Mouse (Mus musculus): ENCODE measurements around the gene Ogn.
"Not testable (repeated sequence)": the region's sequence is repeated elsewhere in the genome, so short reads cannot be mapped to it uniquely, and the experiment has no call there.

The Ogn gene

GRCm38 (mm10) chr13:49607714-49608113 lies at the start of gene Ogn:
Ogn (plus strand) TSS chr13:49608046.
- no peak for DNase-seq (ENCODE audit: low spot score in 2 of 2)

DNA sequence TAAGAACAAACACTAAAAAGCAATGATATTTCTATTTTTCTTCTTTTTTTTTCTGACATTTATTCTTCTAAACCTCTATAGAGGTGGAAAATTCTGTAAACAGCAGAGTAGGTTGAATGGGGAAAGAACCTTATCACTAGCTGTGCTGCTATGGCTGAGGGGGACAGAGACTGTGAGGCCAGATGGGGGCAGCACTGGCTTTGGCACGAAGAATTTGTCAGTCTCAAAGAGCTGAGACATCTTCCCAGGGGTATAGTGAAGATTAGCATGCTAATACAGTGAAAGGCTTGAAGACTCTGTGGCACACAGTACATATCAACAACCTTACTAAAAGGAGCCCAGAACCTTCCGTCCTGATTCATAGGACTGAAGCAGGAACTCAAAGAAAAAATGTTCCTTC lies 48.7 kb upstream of the Ogn start:
- DNase-seq (ENCODE audit: low spot score in 2 of 2), result peak; percentile 38 to 63

DNA sequence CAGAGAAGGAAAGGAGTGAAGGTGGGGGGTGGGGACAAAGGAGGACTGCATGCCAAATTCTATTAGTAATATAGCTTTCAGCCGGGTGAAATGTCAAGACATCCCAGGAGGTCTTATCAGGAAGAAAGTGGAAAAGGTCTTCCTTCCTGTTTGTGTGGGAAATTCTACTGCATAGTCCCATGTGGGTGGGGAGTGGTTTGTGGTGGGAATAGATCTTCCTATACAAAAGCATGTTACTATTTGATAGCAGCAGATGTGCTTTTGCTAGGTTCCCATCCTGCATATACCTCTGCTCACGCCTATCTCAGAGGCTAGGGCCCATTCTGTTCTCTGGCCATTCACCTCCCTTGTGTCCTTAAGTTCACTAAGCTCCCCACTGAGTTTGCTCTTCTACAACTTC lies 47.0 kb upstream of the Ogn start:
- DNase-seq (ENCODE audit: low spot score in 2 of 2), result no peak

DNA sequence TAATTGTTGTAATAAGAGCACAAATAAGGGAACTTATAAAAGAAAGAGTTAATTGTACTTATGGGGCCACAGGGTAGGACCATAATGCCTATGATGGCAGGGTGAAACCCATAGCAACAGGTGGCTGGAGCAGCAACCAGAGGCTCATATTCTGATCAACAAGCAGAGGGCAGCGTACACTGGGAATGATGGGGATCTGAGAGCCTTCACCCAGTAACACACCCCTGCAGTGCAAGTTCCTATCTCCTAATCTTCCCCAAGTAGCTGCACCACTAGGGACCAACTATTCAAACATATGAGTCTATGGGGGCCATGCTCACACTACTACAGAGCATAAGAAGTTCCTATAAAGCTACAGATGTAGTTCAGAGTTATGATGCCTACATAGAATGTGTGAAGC lies 43.5 kb upstream of the Ogn start:
- DNase-seq (ENCODE audit: low spot score in 2 of 2), result no peak

GRCm38 (mm10) chr13:49570371-49570770 lies 37.5 kb upstream of the Ogn start:
- DNase-seq (ENCODE audit: low spot score in 2 of 2), result peak in 1 of 2 experiments; percentile 20

GRCm38 (mm10) chr13:49571418-49571817 lies 36.4 kb upstream of the Ogn start:
- no peak for DNase-seq (ENCODE audit: low spot score in 2 of 2)

DNA sequence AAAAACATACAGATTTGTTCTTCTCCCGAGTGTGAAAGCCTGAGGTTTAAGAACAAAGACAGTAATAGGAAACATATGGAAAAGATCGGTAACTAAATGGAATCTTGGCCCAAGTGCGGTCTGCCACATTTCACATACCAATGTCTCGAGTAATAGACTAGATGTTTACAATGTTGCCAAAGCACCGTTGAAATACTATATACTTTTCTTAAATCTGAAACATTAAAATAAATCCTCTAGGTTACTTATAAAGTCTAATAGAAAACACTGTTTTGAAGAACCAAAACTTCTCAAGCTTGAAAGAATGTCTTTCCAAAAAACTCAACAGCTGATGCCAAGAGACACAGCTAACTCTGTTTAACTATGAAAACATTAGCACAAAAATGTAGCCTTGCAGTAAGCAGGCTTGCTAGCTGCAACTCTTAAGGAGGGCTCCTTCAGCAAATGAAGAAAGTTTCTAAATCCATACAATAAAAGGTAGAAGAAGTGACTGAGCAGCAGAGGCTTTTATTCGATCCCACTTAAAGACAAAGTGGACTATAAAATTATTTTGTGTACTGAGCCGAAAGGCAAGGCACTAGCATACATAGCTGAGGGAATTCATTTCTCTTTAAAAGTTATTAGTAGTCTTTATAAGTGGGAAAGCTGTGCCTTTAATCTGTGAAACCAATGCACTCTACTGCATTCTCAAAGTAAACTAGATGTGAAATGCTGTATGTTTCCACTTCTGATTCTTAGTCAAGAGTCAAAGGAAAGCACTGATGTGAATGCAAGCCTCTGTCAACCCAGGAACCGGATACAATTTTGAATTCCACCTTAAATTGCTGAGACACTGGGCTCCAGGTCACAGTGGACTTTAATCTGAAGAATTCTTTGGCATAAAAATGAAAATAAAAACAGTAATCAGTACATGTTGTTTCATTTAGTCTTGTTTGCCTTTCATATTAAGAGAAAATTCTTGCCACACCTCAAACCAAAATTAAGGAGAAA lies 26.0 kb upstream of the Ogn start, which contains the start of gene Omd:
TSS of gene Omd (plus strand) at position 922 of the 990 bp plus-strand sequence.
- no peak for DNase-seq (ENCODE audit: low spot score in 2 of 2)

DNA sequence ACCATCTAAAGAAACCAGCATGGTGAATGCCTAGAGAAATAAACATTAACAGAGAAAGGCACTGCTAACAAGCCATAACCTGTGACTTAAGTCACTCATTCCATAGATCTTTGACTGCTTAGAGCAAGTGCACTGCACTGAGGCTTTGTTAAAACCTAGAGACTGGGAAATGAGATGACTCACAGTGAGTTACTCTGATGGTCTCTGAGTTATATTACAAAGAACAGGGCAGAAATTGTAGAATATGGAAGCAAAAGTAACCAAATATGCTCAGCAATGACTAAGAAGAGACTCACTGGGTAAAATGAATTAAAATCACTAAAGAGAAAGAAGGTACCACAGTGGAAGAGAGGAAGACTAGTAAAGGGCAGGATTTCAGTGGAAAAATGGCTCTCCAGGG lies 24.0 kb upstream of the Ogn start:
- no peak for DNase-seq (ENCODE audit: low spot score in 2 of 2)

DNA sequence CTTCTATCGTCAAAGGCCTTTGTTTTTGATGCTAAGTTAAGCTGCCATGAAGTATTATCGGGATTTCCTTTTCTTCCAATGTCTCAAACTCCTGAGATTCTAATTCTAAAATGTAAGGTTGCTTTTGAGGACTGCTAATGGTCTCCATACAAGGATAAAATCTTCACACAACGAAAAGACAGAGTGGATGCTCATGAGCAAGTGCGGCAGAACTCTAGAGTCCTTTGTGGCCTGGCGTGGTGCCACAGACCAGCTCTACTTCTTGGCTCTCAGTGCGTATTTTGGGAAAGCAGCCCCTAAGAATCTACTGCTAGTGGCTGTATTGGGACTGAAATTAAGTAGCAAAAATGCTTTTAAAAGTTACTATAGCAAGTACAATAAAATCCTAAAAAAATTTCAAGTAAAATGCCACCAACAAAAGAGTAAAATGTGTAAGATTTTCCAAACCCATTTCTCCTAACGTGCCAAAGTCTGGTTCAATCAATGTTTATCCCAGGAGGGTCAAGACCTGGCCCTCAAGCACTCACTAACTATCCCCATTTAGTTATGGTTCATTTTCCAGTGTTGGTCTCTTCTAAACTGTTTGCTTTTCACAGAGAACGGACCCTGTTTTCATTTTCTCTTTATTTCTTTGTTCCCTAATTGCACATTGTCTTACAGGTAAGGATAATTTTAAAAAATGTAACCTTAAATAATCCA lies 23.4 kb upstream of the Ogn start:
- no peak for DNase-seq (ENCODE audit: low spot score in 2 of 2)

GRCm38 (mm10) chr13:49586062-49586461 lies 21.8 kb upstream of the Ogn start:
- DNase-seq (ENCODE audit: low spot score in 2 of 2), result no peak

GRCm38 (mm10) chr13:49602541-49602940 lies 5.3 kb upstream of the Ogn start:
- not testable (repeated sequence) for DNase-seq (ENCODE audit: low spot score in 2 of 2)

DNA sequence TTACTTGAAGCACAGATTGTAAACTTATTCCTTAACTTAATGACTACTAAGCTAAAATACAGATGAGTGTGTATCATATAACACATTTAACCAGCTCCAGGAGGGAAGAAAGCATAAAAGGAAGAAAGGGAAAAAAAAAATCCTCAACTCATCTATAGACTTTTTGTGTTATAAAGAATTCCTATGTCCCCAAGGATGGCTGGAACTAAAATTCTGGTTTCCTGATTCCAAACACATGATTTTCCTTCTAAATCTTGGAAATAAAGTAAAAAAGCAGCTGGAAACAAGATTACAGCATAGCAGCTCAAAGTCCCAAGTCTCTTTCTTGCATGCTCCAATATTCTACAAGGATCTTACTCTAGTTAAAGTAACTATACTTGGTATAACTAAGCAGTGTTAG lies 4.2 kb upstream of the Ogn start:
- DNase-seq (ENCODE audit: low spot score in 2 of 2), result no peak

- no peak for DNase-seq (ENCODE audit: low spot score in 2 of 2)
These were observed 910 bp downstream of the Ogn start for GRCm38 (mm10) chr13:49608589-49609322.

DNA sequence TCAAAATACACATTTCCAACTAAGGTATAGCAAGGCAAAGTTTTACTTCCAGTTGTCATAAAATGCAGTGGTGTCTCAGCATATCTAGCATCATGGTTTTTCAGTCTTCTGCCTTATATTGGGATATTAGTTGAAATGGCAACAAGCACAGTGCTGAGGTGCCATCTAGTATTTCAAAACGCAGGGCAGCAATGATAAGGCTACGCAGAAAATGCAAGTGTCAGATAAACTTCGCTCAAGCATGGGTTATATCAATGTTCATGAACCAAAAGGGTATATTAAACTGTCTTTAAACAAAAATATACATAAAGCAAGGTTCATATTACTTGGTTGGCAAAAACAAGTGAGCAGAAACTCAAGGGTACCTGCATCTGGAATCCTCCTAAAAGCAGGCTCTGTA lies 9.2 kb downstream of the Ogn start:
- no peak for DNase-seq (ENCODE audit: low spot score in 2 of 2)

DNA sequence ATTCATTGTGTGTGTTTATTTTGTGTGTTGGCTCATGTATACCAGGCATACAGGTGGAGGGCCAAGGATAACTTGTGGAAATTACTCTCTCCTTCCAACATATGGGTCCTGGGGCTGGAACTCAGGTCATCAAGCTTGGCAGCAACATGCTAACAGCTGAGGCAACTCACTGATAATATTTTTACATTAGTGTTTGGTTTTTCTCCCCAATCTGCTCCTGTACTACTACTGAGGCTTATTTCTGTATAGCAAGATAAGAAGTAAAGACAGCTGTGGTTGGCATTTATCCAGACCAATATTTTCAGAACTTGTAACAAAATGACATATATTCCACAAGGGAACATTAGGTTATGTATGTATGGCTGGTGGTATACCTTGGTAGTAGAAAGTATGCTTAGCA lies 10.5 kb downstream of the Ogn start:
- no peak for DNase-seq (ENCODE audit: low spot score in 2 of 2)

DNA sequence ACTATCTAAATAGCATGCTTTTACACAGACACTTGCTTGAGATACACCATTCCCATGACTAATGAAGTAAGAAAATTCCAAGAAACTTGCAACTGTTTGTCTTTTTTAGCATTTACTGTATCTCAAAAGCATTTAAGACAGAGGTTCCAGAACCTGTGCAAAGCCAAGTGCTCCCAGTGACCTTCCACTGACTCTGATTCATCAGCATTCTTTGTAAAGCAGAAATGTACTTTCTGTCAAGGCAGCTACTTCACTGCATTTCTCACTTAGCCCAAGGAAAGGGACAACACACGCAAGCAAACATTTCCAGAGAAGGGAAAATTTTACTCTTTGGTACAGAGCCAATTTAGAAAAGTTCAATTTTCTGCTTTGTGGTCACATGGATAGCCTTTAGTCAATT lies 15.4 kb downstream of the Ogn start:
- no peak for DNase-seq (ENCODE audit: low spot score in 2 of 2)

GRCm38 (mm10) chr13:49628167-49628566 lies 20.3 kb downstream of the Ogn start:
- no peak for DNase-seq (ENCODE audit: low spot score in 2 of 2)

GRCm38 (mm10) chr13:49629076-49629475 lies 21.2 kb downstream of the Ogn start:
- DNase-seq (ENCODE audit: low spot score in 2 of 2), result no peak

DNA sequence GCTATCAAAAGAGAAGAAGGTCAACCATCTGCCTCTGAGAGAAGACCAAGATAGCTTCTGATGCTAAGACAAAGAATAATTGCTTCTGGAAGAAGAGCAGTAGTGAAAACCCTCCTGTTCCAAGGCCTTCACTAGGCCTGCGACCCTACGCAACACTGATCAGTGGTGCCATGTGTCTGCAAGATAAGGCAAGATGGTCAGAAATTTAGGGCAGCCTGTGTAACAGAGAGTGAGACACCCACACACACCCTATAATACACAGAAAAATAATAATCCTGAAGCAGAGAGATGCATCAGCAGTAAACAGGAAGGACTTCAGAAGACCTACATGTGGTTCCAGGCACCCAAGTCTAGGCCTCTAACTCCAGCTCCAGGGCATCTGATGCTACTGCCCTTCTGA lies 32.1 kb downstream of the Ogn start:
- DNase-seq (ENCODE audit: low spot score in 2 of 2), result no peak

GRCm38 (mm10) chr13:49642650-49643049 lies 34.8 kb downstream of the Ogn start:
- no peak for DNase-seq (ENCODE audit: low spot score in 2 of 2)

DNA sequence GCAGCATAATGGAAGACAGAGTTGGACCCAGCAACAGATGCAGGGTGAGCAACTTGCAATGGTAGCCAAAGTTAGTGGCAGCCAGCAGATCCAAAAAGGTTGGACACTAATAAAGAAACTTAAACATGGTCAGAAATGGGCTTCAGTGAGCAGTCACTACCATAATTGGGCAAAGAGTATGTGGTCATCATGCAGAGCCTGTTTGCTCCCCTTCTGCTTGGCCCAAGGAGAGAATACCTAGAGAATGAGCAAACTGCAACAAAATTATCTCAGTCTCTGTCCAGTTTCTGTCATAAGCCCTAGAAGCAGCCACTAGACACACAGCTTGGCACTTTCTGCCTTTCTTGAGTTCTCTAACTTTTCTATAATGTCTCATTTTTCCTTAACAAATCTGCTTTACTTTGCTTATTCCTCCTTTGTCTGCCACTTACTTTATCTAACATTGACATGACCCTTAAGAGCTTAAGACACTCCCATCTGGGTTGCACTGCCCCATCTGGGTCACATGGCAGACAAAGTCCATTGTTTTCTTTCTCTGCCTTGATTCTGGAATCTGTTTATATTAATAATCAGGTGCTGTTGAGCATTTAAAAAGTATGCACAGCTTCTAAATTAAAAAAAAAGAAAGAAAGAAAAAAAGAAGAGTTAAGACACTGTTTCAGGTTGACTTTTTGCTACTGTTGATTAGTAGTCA lies 36.0 kb downstream of the Ogn start:
- DNase-seq (ENCODE audit: low spot score in 2 of 2), result no peak

All from spleen, postnatal 4 days (tissue).